Mouse (Mus musculus) midbrain, embryonic 14.5 days (tissue): ENCODE measurements at regions not wholly inside any gene's neighbourhood (a gene's known extent, or its start where the extent isn't known, plus 50 kb on each side); places are given as distances from the start of the nearest gene placed in this dataset.

Experiments
- ATAC-seq: fragments of 200-750 bp; cut with Nextera tagmentation; 2 replicates; pipeline ENCODE4 v1.8.0; 2017; ENCODE audit warnings: moderate number of reproducible peaks, moderate library complexity; ENCODE audit not compliant: low FRiP score, low TSS enrichment
- DNase-seq: peaks from one replicate; pipeline ENCODE4 v3.0.0-alpha.2; 2015
- H3K27ac ChIP-seq: fragments of 300-500 bp; sonication (generic); replicated peaks from 2 replicates; pipeline ENCODE4 v1.5.1; 2014; ENCODE audit warnings: mild to moderate bottlenecking, low read depth, low read length, moderate library complexity
- H3K27me3 ChIP-seq: fragments of 300-500 bp; sonication (generic); 2 replicates; pipeline ENCODE4 v1.6.1; 2014; ENCODE audit warnings: low read length, control low read depth, mixed read lengths; ENCODE audit not compliant: control insufficient read depth, insufficient read depth
- H3K36me3 ChIP-seq: fragments of 300-500 bp; sonication (generic); 2 replicates; pipeline ENCODE4 v1.6.1; 2014; ENCODE audit warnings: low read length, control low read depth; ENCODE audit not compliant: control insufficient read depth, insufficient read depth
- H3K4me1 ChIP-seq: fragments of 300-500 bp; sonication (generic); 2 replicates; pipeline ENCODE4 v1.6.1; 2014; ENCODE audit warnings: mild to moderate bottlenecking, antibody characterized with exemption, low read length, control low read depth; ENCODE audit not compliant: control insufficient read depth, insufficient read depth
- H3K4me2 ChIP-seq: fragments of 300-500 bp; sonication (generic); 2 replicates; pipeline ENCODE4 v1.6.1; 2014; ENCODE audit warnings: mild to moderate bottlenecking, low read length, moderate library complexity
- H3K4me3 ChIP-seq: fragments of 300-500 bp; sonication (generic); replicated peaks from 2 replicates; pipeline ENCODE4 v1.5.1; 2014; ENCODE audit warnings: low read depth, low read length
- H3K9ac ChIP-seq: fragments of 300-500 bp; sonication (generic); replicated peaks from 2 replicates; pipeline ENCODE4 v1.6.1; 2014; ENCODE audit warnings: mild to moderate bottlenecking, low read length, moderate library complexity
- H3K9me3 ChIP-seq: fragments of 300-500 bp; sonication (generic); 2 replicates; pipeline ENCODE4 v1.6.1; 2016; ENCODE audit warnings: low read length, control low read depth, mixed read lengths; ENCODE audit not compliant: control insufficient read depth
- WGBS: fragments of 180-500 bp; shearing (Covaris S2); extraction: QIAGEN DNeasy Blood & Tissue Kit; methylation state at CpG from one replicate; pipeline ENCODE4 v1.1.7; 2014; 5-methylcytosine and 5-hydroxymethylcytosine counted together

- Histone ChIP-seq H3K27me3 (no peaks in the 10 kb centered on the region), H3K4me1 (no peaks in the 10 kb centered on the region), H3K27ac (no peak overlapping the region), H3K36me3 (no peaks in the 10 kb centered on the region), H3K4me2 (no peak overlapping the region), H3K9ac (no peak overlapping the region), H3K4me3 (no peak overlapping the region), H3K9me3 (no peaks in the 10 kb centered on the region)
- no peak for DNase-seq
- no peak for ATAC-seq
These were observed 1252.4 kb upstream of the Lrrtm3 start for GRCm38 (mm10) chr10:65342513-65342912.

GRCm38 (mm10) chr10:65330345-65330744, 1240.3 kb upstream of the Lrrtm3 start:
- DNase-seq (peak; percentile 36), ATAC-seq (no peak)
- WGBS = 93% methylated on average over 1 of the region's 1 CpGs
- Histone ChIP-seq H3K9me3 (no peaks in the 10 kb centered on the region), H3K36me3 (no peaks in the 10 kb centered on the region), H3K9ac (no peak overlapping the region), H3K27me3 (no peaks in the 10 kb centered on the region), H3K27ac (no peak overlapping the region), H3K4me1 (no peaks in the 10 kb centered on the region), H3K4me3 (no peak overlapping the region), H3K4me2 (no peak overlapping the region)

DNA sequence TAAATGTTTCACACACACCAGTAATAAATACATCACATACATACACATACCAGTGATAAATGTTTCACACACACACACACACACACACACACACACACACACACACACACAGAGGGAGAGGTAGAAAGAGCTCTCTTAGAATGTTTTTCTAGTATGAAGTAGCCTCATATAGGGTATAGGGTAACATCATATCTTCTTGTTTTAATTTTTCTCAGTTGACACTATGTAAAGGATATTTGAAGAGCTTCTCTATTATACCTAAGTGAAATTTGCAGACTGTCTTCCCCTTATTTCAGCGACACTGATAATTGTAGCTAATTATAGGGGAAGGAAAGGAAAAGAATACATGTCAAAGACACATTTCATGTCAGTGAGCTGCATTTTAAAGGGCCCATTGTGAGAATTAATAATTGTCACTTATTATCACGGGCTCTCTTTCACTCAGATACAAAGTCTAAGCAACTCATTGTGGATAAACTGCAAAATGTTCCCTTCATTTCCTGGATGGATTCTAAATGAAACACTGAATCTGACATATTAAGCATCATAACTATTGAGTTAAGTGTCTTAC, 1234.8 kb upstream of the Lrrtm3 start:
- Histone ChIP-seq H3K9ac (no peak overlapping the region), H3K4me3 (no peak overlapping the region), H3K4me1 (no peaks in the 10 kb centered on the region), H3K27ac (no peak overlapping the region), H3K27me3 (no peaks in the 10 kb centered on the region), H3K9me3 (no peaks in the 10 kb centered on the region), H3K36me3 (no peaks in the 10 kb centered on the region), H3K4me2 (no peak overlapping the region)
- DNase-seq (no peak), ATAC-seq (no peak)
- WGBS = 79% methylated on average over 2 of the region's 2 CpGs

DNA sequence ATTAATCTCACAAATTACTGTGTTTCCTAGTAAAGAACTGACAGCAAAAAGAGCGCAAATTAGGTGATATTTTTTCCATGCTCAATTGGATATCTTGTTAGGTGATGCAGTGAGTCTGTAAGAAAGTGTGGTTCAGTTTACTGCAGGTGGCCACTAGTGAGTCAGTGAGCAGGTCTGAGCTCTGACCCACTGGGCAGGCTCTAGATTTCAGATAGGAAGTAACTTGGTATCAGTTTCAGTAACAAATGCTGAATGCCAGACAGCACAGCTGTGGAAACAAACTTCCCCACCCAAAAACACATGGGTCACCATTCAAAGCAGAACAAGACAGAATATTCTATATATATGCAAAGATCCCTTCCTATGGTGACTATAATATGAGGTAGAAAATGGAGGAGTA, 1208.2 kb upstream of the Lrrtm3 start:
- Histone ChIP-seq H3K4me1 (no peaks in the 10 kb centered on the region), H3K4me2 (no peak overlapping the region), H3K27ac (no peak overlapping the region), H3K27me3 (no peaks in the 10 kb centered on the region), H3K9me3 (no peaks in the 10 kb centered on the region), H3K9ac (no peak overlapping the region), H3K4me3 (no peak overlapping the region), H3K36me3 (no peaks in the 10 kb centered on the region)
- WGBS = 90% methylated on average over 1 of the region's 1 CpGs
- no peak for DNase-seq
- no peak for ATAC-seq
